ENCODE assay signal across 8 mouse cellular contexts in genomic region chr4:120230256-120230649, GRCm38 (mm10). TPM values are rescaled to one million over a fixed set of nuclear protein-coding genes. Genes with fewer than 3 reads are reported as not detected.
DNase-seq lines count a peak whose midpoint lies in the region; ATAC-seq and TF ChIP-seq lines count a peak whose summit lies in the region.

No protein-coding gene starts in this region.

- peak; percentile 99 for TF ChIP-seq CTCF in forebrain, postnatal 0 days (IDR thresholded peaks at IDR 0.05; ENCODE audit: low read depth)

- no peak overlapping the region for H3K4me2 ChIP-seq in forebrain, postnatal 0 days (ENCODE audit: low read depth)
- no peak overlapping the region for H3K4me2 ChIP-seq in intestine, embryonic 14.5 days (ENCODE audit: low read length)
- no peak overlapping the region for H3K4me2 ChIP-seq in limb, embryonic 11.5 days (ENCODE audit: low read depth, severe bottlenecking)
- peak overlapping the region; percentile 69 for H3K4me2 ChIP-seq in myocyte (ENCODE audit: low read depth)
- no peak overlapping the region for H3K4me2 ChIP-seq in stomach, embryonic 16.5 days (ENCODE audit: low read depth, low read length)

- WGBS in forebrain, postnatal 0 days: 15% methylated on average over 6 of the region's 6 CpGs
- WGBS in intestine, embryonic 14.5 days: 28% methylated on average over 6 of the region's 6 CpGs
- WGBS in limb, embryonic 11.5 days: 25% methylated on average over 6 of the region's 6 CpGs
- 11% methylated on average over 6 of the region's 6 CpGs for WGBS in stomach, embryonic 16.5 days

- no peaks in the 10 kb centered on the region for H3K79me2 ChIP-seq in myocyte (ENCODE audit: control insufficient read depth, insufficient read depth)

- H3K36me3 ChIP-seq in forebrain, postnatal 0 days (ENCODE audit: insufficient read depth): no peaks in the 10 kb centered on the region
- H3K36me3 ChIP-seq in intestine, embryonic 14.5 days (ENCODE audit: control insufficient read depth, insufficient read depth, low read length): no peaks in the 10 kb centered on the region
- H3K36me3 ChIP-seq in limb, embryonic 11.5 days (ENCODE audit: control insufficient read depth, insufficient read depth, low read length): no peaks in the 10 kb centered on the region
- no peaks in the 10 kb centered on the region for H3K36me3 ChIP-seq in myocyte (ENCODE audit: control insufficient read depth, insufficient read depth)
- no peaks in the 10 kb centered on the region for H3K36me3 ChIP-seq in stomach, embryonic 16.5 days (ENCODE audit: control insufficient read depth, insufficient read depth, low read length)

- TF ChIP-seq POLR2A in myocyte (IDR thresholded peaks at IDR 0.05; ENCODE audit: insufficient read length, low read depth): no peak

- H3K27me3 ChIP-seq in forebrain, postnatal 0 days (ENCODE audit: insufficient read depth, low read length): no peaks in the 10 kb centered on the region
- H3K27me3 ChIP-seq in intestine, embryonic 14.5 days (replicated peaks; ENCODE audit: control insufficient read depth, insufficient read depth, low read length): no peaks in the 10 kb centered on the region
- H3K27me3 ChIP-seq in limb, embryonic 11.5 days (ENCODE audit: control insufficient read depth, insufficient read depth, low read length): no peaks in the 10 kb centered on the region
- H3K27me3 ChIP-seq in myocyte (ENCODE audit: control insufficient read depth, insufficient read depth, insufficient read length): no peaks in the 10 kb centered on the region
- no peaks in the 10 kb centered on the region; the same call in 1 of the 2 replicates for H3K27me3 ChIP-seq in stomach, embryonic 16.5 days (ENCODE audit: control insufficient read depth, insufficient read depth, low read length)

- no peak for ATAC-seq in CD4-positive, CD25-positive, alpha-beta regulatory T cell, adult 4 months
- ATAC-seq in forebrain, postnatal 0 days: peak; percentile 73
- ATAC-seq in intestine, embryonic 14.5 days (replicated peaks; ENCODE audit: low FRiP score, low TSS enrichment, low read depth): 0 out of 2 replicates have a peak, but pooled peaks have one; percentile 45
- ATAC-seq in limb, embryonic 11.5 days (ENCODE audit: insufficient number of reproducible peaks, low FRiP score, low TSS enrichment, low read depth): no peak
- ATAC-seq in stomach, embryonic 16.5 days (ENCODE audit: insufficient read depth, low FRiP score): peak; percentile 43; the same call in 1 of the 2 replicates

- no peaks in the 10 kb centered on the region for H3K9me3 ChIP-seq in forebrain, postnatal 0 days (ENCODE audit: low read length)
- no peaks in the 10 kb centered on the region for H3K9me3 ChIP-seq in intestine, embryonic 14.5 days (ENCODE audit: control insufficient read depth, low read length)
- H3K9me3 ChIP-seq in limb, embryonic 11.5 days (ENCODE audit: control insufficient read depth, low read length): peaks cover 2% of the 10 kb centered on the region; the same call in 1 of the 2 replicates
- H3K9me3 ChIP-seq in stomach, embryonic 16.5 days (replicated peaks; ENCODE audit: control insufficient read depth, low read length): no peaks in the 10 kb centered on the region

- H3K4me3 ChIP-seq in forebrain, postnatal 0 days (ENCODE audit: low read depth, low read length): no peak overlapping the region
- no peak overlapping the region for H3K4me3 ChIP-seq in intestine, embryonic 14.5 days (ENCODE audit: low read depth, low read length)
- H3K4me3 ChIP-seq in limb, embryonic 11.5 days (ENCODE audit: low read depth, low read length): no peak overlapping the region
- peak overlapping the region; percentile 2 for H3K4me3 ChIP-seq in myocyte
- no peak overlapping the region for H3K4me3 ChIP-seq in stomach, embryonic 16.5 days (replicated peaks; ENCODE audit: low read length)

- H3ac ChIP-seq in myocyte (ENCODE audit: control insufficient read depth, insufficient read length): no peak overlapping the region

- H3K27ac ChIP-seq in forebrain, postnatal 0 days (ENCODE audit: low read depth, low read length): no peak overlapping the region
- no peak overlapping the region for H3K27ac ChIP-seq in intestine, embryonic 14.5 days (ENCODE audit: low read depth)
- no peak overlapping the region for H3K27ac ChIP-seq in limb, embryonic 11.5 days (replicated peaks; ENCODE audit: low read depth, low read length)
- H3K27ac ChIP-seq in stomach, embryonic 16.5 days (ENCODE audit: low read length): no peak overlapping the region

- H3K4me1 ChIP-seq in forebrain, postnatal 0 days (ENCODE audit: insufficient read depth): 0 out of 2 replicates have a peak, but pooled peaks cover 3% of the 10 kb centered on the region
- H3K4me1 ChIP-seq in intestine, embryonic 14.5 days (replicated peaks; ENCODE audit: control insufficient read depth, insufficient read depth, low read length): 0 out of 2 replicates have a peak, but pooled peaks cover 2% of the 10 kb centered on the region
- peaks cover 7% of the 10 kb centered on the region for H3K4me1 ChIP-seq in limb, embryonic 11.5 days (ENCODE audit: control insufficient read depth, insufficient read depth, low read length)
- no peaks in the 10 kb centered on the region for H3K4me1 ChIP-seq in stomach, embryonic 16.5 days (ENCODE audit: control insufficient read depth, insufficient read depth, low read length)

- H3K9ac ChIP-seq in forebrain, postnatal 0 days: no peak overlapping the region
- H3K9ac ChIP-seq in intestine, embryonic 14.5 days (ENCODE audit: low read length): no peak overlapping the region
- no peak overlapping the region for H3K9ac ChIP-seq in limb, embryonic 11.5 days (ENCODE audit: low read length)
- H3K9ac ChIP-seq in stomach, embryonic 16.5 days (ENCODE audit: low read length): no peak overlapping the region

- peak; percentile 46 for DNase-seq in CD4-positive, CD25-positive, alpha-beta regulatory T cell, adult 2 months (ENCODE audit: low read depth, low spot score)
- peak; percentile 72 to 81 for DNase-seq in adrenal gland, postnatal 36 days
- DNase-seq in forebrain, postnatal 0 days: peak; percentile 84
- DNase-seq in intestine, embryonic 14.5 days (ENCODE audit: low spot score): peak; percentile 81
- DNase-seq in limb, embryonic 11.5 days (ENCODE audit: low spot score): peak; percentile 81

TF ChIP-seq in myocyte, 11 proteins besides CTCF, POLR2A, EP300 and RAD21:
- TF ChIP-seq MYOG (IDR thresholded peaks at IDR 0.05; ENCODE audit: control insufficient read depth in 1 of 3, insufficient read depth in 1 of 3, insufficient read length in 2 of 3, low read depth in 2 of 3): peak in 1 of 3 experiments; percentile 80
- TF ChIP-seq REST (IDR thresholded peaks at IDR 0.05; ENCODE audit: insufficient read depth, insufficient read length): no peak
- TF ChIP-seq MYOD1 (IDR thresholded peaks at IDR 0.05; ENCODE audit: control insufficient read depth in 1 of 3, insufficient read length in 2 of 3, low read depth in 2 of 3): peak in 2 of 3 experiments; percentile 46 to 76

RNA-seq across cellular contexts. Expression of gene Foxo6, which starts 56.9 kb away (rescaled TPM):
- not detected for polyA plus RNA-seq in CD4-positive, CD25-positive, alpha-beta regulatory T cell, adult 4 months (2017; shearing (Covaris generic))
- 1 to 10 TPM in 1 of 2 experiments, under 1 TPM in 1; 0.76 to 1.2 TPM for total RNA-seq in adrenal gland, postnatal 36 days (2021)
- 40.8 and 44.0 TPM in 2 replicates for total RNA-seq in forebrain, postnatal 0 days (2014; rRNA removed)
- polyA plus RNA-seq in forebrain, postnatal 0 days (2015; fragmentation: Nextera tagmentation; extraction: Ambion mirVana): 3.5 and 3.6 TPM in 2 replicates
- polyA plus RNA-seq in intestine, embryonic 14.5 days (2014; fragmentation: Nextera tagmentation; extraction: Ambion mirVana): 0.39 and 0.50 TPM in 2 replicates
- 0.07 and 0.11 TPM in 2 replicates for polyA plus RNA-seq in limb, embryonic 11.5 days (2014; fragmentation: Nextera tagmentation; extraction: Ambion mirVana)
- polyA plus RNA-seq in myocyte (2012; fragmentation: generic; extraction: Trizol): 24.9 TPM
- 0.11 and 0.15 TPM in 2 replicates for polyA plus RNA-seq in stomach, embryonic 16.5 days (2015; fragmentation: Nextera tagmentation; extraction: Ambion mirVana)

Comparison
In these comparisons a context has a peak if more than half of its experiments do, and no peak if none do; other contexts are left out.
1. ATAC-seq: peak in forebrain, postnatal 0 days (single experiment), intestine, embryonic 14.5 days (single experiment) and stomach, embryonic 16.5 days (single experiment); none in CD4-positive, CD25-positive, alpha-beta regulatory T cell, adult 4 months (single experiment) and limb, embryonic 11.5 days (single experiment).
2. Peak in every context shown above with its lines, with median percentiles within 50 percentile points of each other: DNase-seq.